In genomic region chr4:130033496-130033895, GRCm38 (mm10) we compare ENCODE assay signal across 34 mouse cellular contexts. TPM values are rescaled to one million over a fixed set of nuclear protein-coding genes. Genes with fewer than 3 reads are reported as not detected.
A peak's percentile ranks its signal among the peaks of the same experiment; 100 is the strongest.
DNase-seq lines count a peak whose midpoint lies in the region; ATAC-seq and TF ChIP-seq lines count a peak whose summit lies in the region.
"Had no signal": no experiment of that assay in that cellular context is flagged by ENCODE, and none has a peak within 500 bp of the region (broad histone marks: within the 10 kb centered on the region; RNA-seq: fewer than 3 reads in every experiment).

No protein-coding gene starts in this region.

- WGBS in hindbrain, embryonic 13.5 days: 26% methylated on average over 7 of the region's 7 CpGs
- 36% methylated on average over 7 of the region's 7 CpGs for WGBS in hindbrain, embryonic 16.5 days
- WGBS in midbrain, embryonic 12.5 days: 47% methylated on average over 7 of the region's 7 CpGs
- 36% methylated on average over 7 of the region's 7 CpGs for WGBS in midbrain, postnatal 0 days

- ATAC-seq in hindbrain, embryonic 13.5 days (ENCODE audit: low FRiP score): no peak
- no peak; the same call in 1 of the 2 replicates for ATAC-seq in hindbrain, embryonic 16.5 days
- peak; percentile 62 for ATAC-seq in midbrain, embryonic 12.5 days (ENCODE audit: low FRiP score, low read depth)
- ATAC-seq in midbrain, postnatal 0 days (ENCODE audit: low FRiP score): no peak
- ATAC-seq: forebrain, embryonic 16.5 days; inflammation-experienced regulatory T-cells, adult 6 months; Patski had no signal

- H3K4me3 ChIP-seq in hindbrain, embryonic 13.5 days: no peak overlapping the region
- H3K4me3 ChIP-seq in hindbrain, embryonic 16.5 days (ENCODE audit: low read length): no peak overlapping the region
- H3K4me3 ChIP-seq in midbrain, embryonic 12.5 days: no peak overlapping the region
- H3K4me3 ChIP-seq in midbrain, postnatal 0 days (ENCODE audit: low read depth, low read length): no peak overlapping the region
- H3K4me3 ChIP-seq: embryonic facial prominence, embryonic 13.5 days; erythroblast, embryonic 14.5 days; gastrocnemius, adult 2 months; kidney, embryonic 15.5 days; layer of hippocampus, adult 2 months; limb, embryonic 15.5 days; liver, embryonic 15.5 days; myocyte had no signal

- H3K4me2 ChIP-seq in hindbrain, embryonic 13.5 days: no peak overlapping the region
- no peak overlapping the region for H3K4me2 ChIP-seq in hindbrain, embryonic 16.5 days (ENCODE audit: low read length)
- H3K4me2 ChIP-seq in midbrain, embryonic 12.5 days (replicated peaks): no peak overlapping the region
- H3K4me2 ChIP-seq in midbrain, postnatal 0 days (ENCODE audit: low read depth, low read length, poor library complexity, severe bottlenecking): no peak overlapping the region
- H3K4me2 ChIP-seq: embryonic facial prominence, embryonic 13.5 days; heart, embryonic 11.5 days; kidney, embryonic 15.5 days; limb, embryonic 15.5 days; liver, embryonic 15.5 days; lung, embryonic 14.5 days had no signal

- peak overlapping the region; percentile 40; the same call in 1 of the 2 replicates for H3K9ac ChIP-seq in hindbrain, embryonic 13.5 days
- H3K9ac ChIP-seq in hindbrain, embryonic 16.5 days (ENCODE audit: low read depth, low read length): no peak overlapping the region
- H3K9ac ChIP-seq in midbrain, embryonic 12.5 days (replicated peaks): no peak overlapping the region
- H3K9ac ChIP-seq in midbrain, postnatal 0 days (replicated peaks; ENCODE audit: low read length, poor library complexity, severe bottlenecking): no peak overlapping the region
- H3K9ac ChIP-seq: embryonic facial prominence, embryonic 13.5 days; kidney, embryonic 15.5 days; limb, embryonic 15.5 days; liver, embryonic 15.5 days; lung, embryonic 14.5 days had no signal

- no peak for TF ChIP-seq CTCF in brain, embryonic 14.5 days (IDR thresholded peaks at IDR 0.05; ENCODE audit: borderline replicate concordance, extremely low read depth, insufficient read depth, insufficient read length)
- no peak for TF ChIP-seq CTCF in midbrain, postnatal 0 days (IDR thresholded peaks at IDR 0.05)

- H3K36me3 ChIP-seq in hindbrain, embryonic 13.5 days: no peaks in the 10 kb centered on the region
- no peaks in the 10 kb centered on the region for H3K36me3 ChIP-seq in hindbrain, embryonic 16.5 days (ENCODE audit: control insufficient read depth, insufficient read depth, low read length)
- H3K36me3 ChIP-seq in midbrain, embryonic 12.5 days: no peaks in the 10 kb centered on the region
- H3K36me3 ChIP-seq in midbrain, postnatal 0 days (ENCODE audit: insufficient read depth, low read length): no peaks in the 10 kb centered on the region
- H3K36me3 ChIP-seq: embryonic facial prominence, embryonic 13.5 days; kidney, embryonic 15.5 days; liver, embryonic 15.5 days had no signal

- DNase-seq in brain, embryonic 14.5 days (ENCODE audit: low read depth): peak; percentile 69
- no peak for DNase-seq in midbrain, postnatal 0 days (ENCODE audit: low spot score)
- no peak for DNase-seq in kidney, adult 8-10 months
- DNase-seq in T-cell, adult 2 months (ENCODE audit: low spot score): no peak
- DNase-seq: adrenal gland, postnatal 14 days; cerebellum, adult 11-12 months; gastrocnemius, adult 2 months; gastrocnemius, postnatal 36 days; heart, adult 18-20 months; heart, postnatal 36 days; kidney, adult 11 months; kidney, postnatal 25 days; lung, embryonic 14.5 days; lung, postnatal 14 days; right cerebral cortex, adult 18-20 months; right cerebral cortex, postnatal 4 days; thymus, adult 18-20 months; thymus, postnatal 25 days had no signal

- peak overlapping the region; percentile 45 for H3K27ac ChIP-seq in hindbrain, embryonic 13.5 days
- H3K27ac ChIP-seq in hindbrain, embryonic 16.5 days (ENCODE audit: low read depth, low read length): no peak overlapping the region
- H3K27ac ChIP-seq in midbrain, embryonic 12.5 days (replicated peaks): peak overlapping the region; percentile 77
- H3K27ac ChIP-seq in midbrain, postnatal 0 days (ENCODE audit: low read depth, low read length): peak overlapping the region; percentile 51; the same call in 1 of the 2 replicates
- H3K27ac ChIP-seq: embryonic facial prominence, embryonic 13.5 days; gastrocnemius, adult 2 months; kidney, embryonic 15.5 days; layer of hippocampus, adult 2 months; limb, embryonic 15.5 days; liver, embryonic 15.5 days; stomach, postnatal 0 days had no signal

- H3K27me3 ChIP-seq in hindbrain, embryonic 13.5 days: peaks cover 21% of the 10 kb centered on the region; the same call in 1 of the 2 replicates
- H3K27me3 ChIP-seq in hindbrain, embryonic 16.5 days (replicated peaks; ENCODE audit: control insufficient read depth, insufficient read depth, low read length): no peaks in the 10 kb centered on the region
- H3K27me3 ChIP-seq in midbrain, embryonic 12.5 days: peaks cover 33% of the 10 kb centered on the region
- H3K27me3 ChIP-seq in midbrain, postnatal 0 days (ENCODE audit: insufficient read depth, low read length): no peaks in the 10 kb centered on the region
- H3K27me3 ChIP-seq: Patski had no signal

- no peaks in the 10 kb centered on the region for H3K9me3 ChIP-seq in hindbrain, embryonic 13.5 days
- no peaks in the 10 kb centered on the region for H3K9me3 ChIP-seq in hindbrain, embryonic 16.5 days (ENCODE audit: control insufficient read depth, low read length)
- H3K9me3 ChIP-seq in midbrain, embryonic 12.5 days: no peaks in the 10 kb centered on the region
- no peaks in the 10 kb centered on the region for H3K9me3 ChIP-seq in midbrain, postnatal 0 days (ENCODE audit: low read length)
- H3K9me3 ChIP-seq: embryonic facial prominence, embryonic 13.5 days; kidney, embryonic 15.5 days; limb, embryonic 15.5 days; liver, embryonic 15.5 days had no signal

- no peak for TF ChIP-seq POLR2A in brain, embryonic 14.5 days (IDR thresholded peaks at IDR 0.05; ENCODE audit: borderline replicate concordance, extremely low read depth, insufficient read depth, insufficient read length, poor library complexity, severe bottlenecking)

- peaks cover 40% of the 10 kb centered on the region for H3K4me1 ChIP-seq in hindbrain, embryonic 13.5 days (replicated peaks)
- peaks cover 19% of the 10 kb centered on the region for H3K4me1 ChIP-seq in hindbrain, embryonic 16.5 days (ENCODE audit: control insufficient read depth, insufficient read depth, low read depth, low read length)
- H3K4me1 ChIP-seq in midbrain, embryonic 12.5 days: peaks cover 21% of the 10 kb centered on the region
- H3K4me1 ChIP-seq in midbrain, postnatal 0 days (ENCODE audit: insufficient read depth, low read length): peaks cover 16% of the 10 kb centered on the region; the same call in 1 of the 2 replicates
- H3K4me1 ChIP-seq: liver, embryonic 15.5 days had no signal

RNA-seq across cellular contexts. Expression of gene Col16a1, which starts 14.1 kb away (rescaled TPM):
- polyA plus RNA-seq in hindbrain, embryonic 13.5 days (2015; fragmentation: Nextera tagmentation; extraction: Ambion mirVana): 5.8 and 14.3 TPM in 2 replicates
- polyA plus RNA-seq in hindbrain, embryonic 16.5 days (2015; fragmentation: Nextera tagmentation; extraction: Ambion mirVana): 11.8 and 16.2 TPM in 2 replicates
- polyA plus RNA-seq in brain, embryonic 14.5 days (2012; rRNA removed): 16.7 and 17.1 TPM in 2 replicates
- polyA plus RNA-seq in midbrain, embryonic 12.5 days (2016; fragmentation: Nextera tagmentation; extraction: Ambion mirVana): 21.0 and 28.9 TPM in 2 replicates
- 31.1 and 43.9 TPM in 2 replicates for total RNA-seq in midbrain, postnatal 0 days (2014; rRNA removed)
- polyA plus RNA-seq in midbrain, postnatal 0 days (2015; fragmentation: Nextera tagmentation; extraction: Ambion mirVana): 12.5 and 13.8 TPM in 2 replicates
- total RNA-seq: neutrophil, adult 5-6 weeks had no signal
- polyA plus RNA-seq: erythroblast, embryonic 14.5 days; inflammation-experienced regulatory T-cells, adult 6 months had no signal

RNA-seq across cellular contexts. Expression of gene Adgrb2, which starts 48.8 kb away (rescaled TPM):
- polyA plus RNA-seq in hindbrain, embryonic 13.5 days (2015; fragmentation: Nextera tagmentation; extraction: Ambion mirVana): 9.3 and 11.3 TPM in 2 replicates
- 13.4 and 14.9 TPM in 2 replicates for polyA plus RNA-seq in hindbrain, embryonic 16.5 days (2015; fragmentation: Nextera tagmentation; extraction: Ambion mirVana)
- polyA plus RNA-seq in brain, embryonic 14.5 days (2012; rRNA removed): 126 and 152 TPM in 2 replicates
- 7.4 and 9.8 TPM in 2 replicates for polyA plus RNA-seq in midbrain, embryonic 12.5 days (2016; fragmentation: Nextera tagmentation; extraction: Ambion mirVana)
- 293 and 312 TPM in 2 replicates for total RNA-seq in midbrain, postnatal 0 days (2014; rRNA removed)
- polyA plus RNA-seq in midbrain, postnatal 0 days (2015; fragmentation: Nextera tagmentation; extraction: Ambion mirVana): 17.4 and 17.9 TPM in 2 replicates
- total RNA-seq: neutrophil, adult 5-6 weeks had no signal
- polyA plus RNA-seq: erythroblast, embryonic 14.5 days had no signal
